In the genomic region with DNA sequence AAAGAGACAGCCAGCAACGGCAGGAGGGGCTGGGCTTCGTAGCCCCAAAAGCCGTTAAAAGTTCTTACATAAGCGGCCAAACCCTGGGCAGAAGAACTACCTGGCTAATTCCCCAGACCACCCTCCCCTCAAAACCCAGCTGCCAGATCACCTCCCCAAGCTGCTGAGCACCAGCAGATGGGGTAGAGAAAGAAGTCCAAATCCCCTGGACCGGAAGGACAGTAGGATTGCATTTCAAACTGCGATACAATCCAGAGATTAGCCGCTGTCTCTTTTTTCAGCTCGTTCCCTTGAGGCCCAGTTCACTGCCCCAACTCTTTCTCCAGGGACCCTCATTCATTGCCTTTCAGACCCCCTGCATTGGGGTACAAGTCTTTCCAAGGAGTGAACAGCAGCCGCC, we compare ENCODE assay signal across 9 mouse cellular contexts. TPM values are rescaled to one million over a fixed set of nuclear protein-coding genes. Genes with fewer than 3 reads are reported as not detected.
DNase-seq lines count a peak whose midpoint lies in the region; ATAC-seq and TF ChIP-seq lines count a peak whose summit lies in the region.
"Had no signal": no experiment of that assay in that cellular context is flagged by ENCODE, and none has a peak within 500 bp of the region (broad histone marks: within the 10 kb centered on the region; RNA-seq: fewer than 3 reads in every experiment).

No protein-coding gene starts in this region.

- H3K27me3 ChIP-seq in erythroblast, embryonic 14.5 days (ENCODE audit: control insufficient read depth) = peaks cover 55% of the 10 kb centered on the region
- no peaks in the 10 kb centered on the region; the same call in 1 of the 2 replicates for H3K27me3 ChIP-seq in testis, adult 2 months (ENCODE audit: control insufficient read depth, insufficient read depth, low read length)
- H3K27me3 ChIP-seq in liver, embryonic 11.5 days (replicated peaks; ENCODE audit: control insufficient read depth, insufficient read depth, low read length) = peaks cover 19% of the 10 kb centered on the region
- no peaks in the 10 kb centered on the region for H3K27me3 ChIP-seq in stomach, embryonic 15.5 days (replicated peaks)

- peaks cover 30% of the 10 kb centered on the region for H3K4me1 ChIP-seq in erythroblast, embryonic 14.5 days (ENCODE audit: control insufficient read depth)
- peaks cover 21% of the 10 kb centered on the region for H3K4me1 ChIP-seq in testis, adult 2 months (ENCODE audit: control insufficient read depth, insufficient read depth, low read length)
- H3K4me1 ChIP-seq in liver, embryonic 11.5 days (replicated peaks; ENCODE audit: control insufficient read depth, insufficient read depth, low read length) = peaks cover 23% of the 10 kb centered on the region
- peaks cover 30% of the 10 kb centered on the region for H3K4me1 ChIP-seq in stomach, embryonic 15.5 days

- TF ChIP-seq CTCF in testis, adult 2 months (IDR thresholded peaks at IDR 0.05; ENCODE audit: control insufficient read depth, insufficient read depth, insufficient replicate concordance, low read depth, low read length) = no peak

- 24% methylated on average over 9 of the region's 9 CpGs for WGBS in liver, embryonic 11.5 days
- 25% methylated on average over 9 of the region's 9 CpGs for WGBS in stomach, embryonic 15.5 days

- no peaks in the 10 kb centered on the region for H3K36me3 ChIP-seq in erythroblast, embryonic 14.5 days (ENCODE audit: control insufficient read depth)
- no peaks in the 10 kb centered on the region for H3K36me3 ChIP-seq in testis, adult 2 months (ENCODE audit: control insufficient read depth, insufficient read depth, low read length)
- no peaks in the 10 kb centered on the region for H3K36me3 ChIP-seq in liver, embryonic 11.5 days (ENCODE audit: control insufficient read depth, insufficient read depth, low read length)
- no peaks in the 10 kb centered on the region for H3K36me3 ChIP-seq in stomach, embryonic 15.5 days

- H3K4me2 ChIP-seq in liver, embryonic 11.5 days = peak overlapping the region; percentile 91
- H3K4me2 ChIP-seq in stomach, embryonic 15.5 days = peak overlapping the region; percentile 99

- H3K4me3 ChIP-seq in erythroblast, embryonic 14.5 days (replicated peaks) = peak overlapping the region; percentile 61
- peak overlapping the region; percentile 75 for H3K4me3 ChIP-seq in testis, adult 2 months (ENCODE audit: control insufficient read depth, low read depth, low read length)
- peak overlapping the region; percentile 67 for H3K4me3 ChIP-seq in liver, embryonic 11.5 days (ENCODE audit: low read depth, low read length)
- peak overlapping the region; percentile 68 for H3K4me3 ChIP-seq in stomach, embryonic 15.5 days (replicated peaks)

- DNase-seq in testis, postnatal 14 days (ENCODE audit: low spot score) = no peak
- no peak for DNase-seq in liver, embryonic 11.5 days (ENCODE audit: low spot score)
- no peak for DNase-seq in left cerebral cortex, adult 8-10 months (ENCODE audit: low spot score in 2 of 2)
- DNase-seq in gastrocnemius, adult 18-20 months (ENCODE audit: low spot score) = no peak

- H3K27ac ChIP-seq in testis, adult 2 months (ENCODE audit: control insufficient read depth, insufficient read depth, low read depth, low read length) = no peak overlapping the region
- no peak overlapping the region for H3K27ac ChIP-seq in liver, embryonic 11.5 days (ENCODE audit: low read depth, low read length)
- H3K27ac ChIP-seq in stomach, embryonic 15.5 days = no peak overlapping the region

- no peak overlapping the region for H3K9ac ChIP-seq in liver, embryonic 11.5 days (ENCODE audit: low read depth, low read length)
- H3K9ac ChIP-seq in stomach, embryonic 15.5 days = peak overlapping the region; percentile 57; the same call in 1 of the 2 replicates

- H3K9me3 ChIP-seq in erythroblast, embryonic 14.5 days (ENCODE audit: control insufficient read depth, low read length) = no peaks in the 10 kb centered on the region
- no peaks in the 10 kb centered on the region for H3K9me3 ChIP-seq in liver, embryonic 11.5 days (ENCODE audit: control insufficient read depth, low read length)
- no peaks in the 10 kb centered on the region for H3K9me3 ChIP-seq in stomach, embryonic 15.5 days

- TF ChIP-seq POLR2A in testis, adult 2 months (IDR thresholded peaks at IDR 0.05; ENCODE audit: control insufficient read depth, low read depth, low read length) = no peak

- ATAC-seq in erythroblast, adult 5-6 weeks (replicated peaks; ENCODE audit: low FRiP score, poor library complexity, severe bottlenecking) = no peak
- ATAC-seq in liver, embryonic 11.5 days (replicated peaks; ENCODE audit: low FRiP score) = no peak
- ATAC-seq in stomach, embryonic 15.5 days (ENCODE audit: insufficient read depth, low FRiP score, low read depth) = no peak

RNA-seq across cellular contexts. Expression of gene Impdh1, which starts 1.0 kb away (rescaled TPM):
- polyA plus RNA-seq in erythroblast, embryonic 14.5 days (2012) = 1.7 and 1.8 TPM in 2 replicates
- total RNA-seq in erythroblast, adult 5-6 weeks (2015; ENCODE audit: low replicate concordance) = 9.6 and 12.3 TPM in 2 replicates
- total RNA-seq in erythroblast, adult 5-6 weeks (2017; ENCODE audit: low replicate concordance) = 11.2 and 34.7 TPM in 2 replicates
- polyA plus RNA-seq in testis, adult 2 months (2012; rRNA removed) = 6.1 and 7.7 TPM in 2 replicates
- 26.5 and 26.7 TPM in 2 replicates for polyA plus RNA-seq in liver, embryonic 11.5 days (2014; fragmentation: Nextera tagmentation; extraction: Ambion mirVana)
- polyA plus RNA-seq in stomach, embryonic 15.5 days (2015; fragmentation: Nextera tagmentation; extraction: Ambion mirVana) = 45.8 and 46.0 TPM in 2 replicates
- total RNA-seq in left cerebral cortex, adult 8-10 months (2022) = 10 to 100 TPM; 52.5 to 72.2 (median 59.0) TPM
- 10 to 100 TPM in 1 of 2 experiments, 1 to 10 TPM in 1; 9.2 to 12.8 TPM for total RNA-seq in gastrocnemius, adult 18-20 months (2021)

RNA-seq across cellular contexts. Expression of gene Prrt4, which starts 35.8 kb away (rescaled TPM):
- polyA plus RNA-seq in erythroblast, embryonic 14.5 days (2012) = 0.02 TPM in 1 of 2 replicates, not detected in the other
- total RNA-seq in erythroblast, adult 5-6 weeks (2015; ENCODE audit: low replicate concordance) = not detected in 2 replicates
- total RNA-seq in erythroblast, adult 5-6 weeks (2017; ENCODE audit: low replicate concordance) = not detected in 2 replicates
- 0.48 and 0.57 TPM in 2 replicates for polyA plus RNA-seq in testis, adult 2 months (2012; rRNA removed)
- 0.34 and 0.55 TPM in 2 replicates for polyA plus RNA-seq in liver, embryonic 11.5 days (2014; fragmentation: Nextera tagmentation; extraction: Ambion mirVana)
- 0.58 and 0.68 TPM in 2 replicates for polyA plus RNA-seq in stomach, embryonic 15.5 days (2015; fragmentation: Nextera tagmentation; extraction: Ambion mirVana)
- total RNA-seq in left cerebral cortex, adult 8-10 months (2022) = 1 to 10 TPM; 3.8 to 4.7 (median 4.4) TPM
- total RNA-seq in gastrocnemius, adult 18-20 months (2021) = under 1 TPM; 0.30 to 1.00 TPM
- total RNA-seq: common myeloid progenitor, adult 5-6 weeks had no signal

RNA-seq across cellular contexts. Expression of gene Rbm28, which starts 50.4 kb away (rescaled TPM):
- 0.50 and 0.55 TPM in 2 replicates for polyA plus RNA-seq in erythroblast, embryonic 14.5 days (2012)
- total RNA-seq in erythroblast, adult 5-6 weeks (2015; ENCODE audit: low replicate concordance) = 9.0 and 18.8 TPM in 2 replicates
- 8.7 and 13.4 TPM in 2 replicates for total RNA-seq in erythroblast, adult 5-6 weeks (2017; ENCODE audit: low replicate concordance)
- polyA plus RNA-seq in testis, adult 2 months (2012; rRNA removed) = 27.1 and 27.5 TPM in 2 replicates
- polyA plus RNA-seq in liver, embryonic 11.5 days (2014; fragmentation: Nextera tagmentation; extraction: Ambion mirVana) = 48.4 and 54.6 TPM in 2 replicates
- polyA plus RNA-seq in stomach, embryonic 15.5 days (2015; fragmentation: Nextera tagmentation; extraction: Ambion mirVana) = 27.6 and 28.1 TPM in 2 replicates
- total RNA-seq in left cerebral cortex, adult 8-10 months (2022) = 10 to 100 TPM; 29.5 to 37.0 (median 34.2) TPM
- 10 to 100 TPM; 12.9 to 15.2 TPM for total RNA-seq in gastrocnemius, adult 18-20 months (2021)

RNA-seq across cellular contexts. Expression of gene Hilpda, which starts 57.1 kb away (rescaled TPM):
- 0.76 and 0.80 TPM in 2 replicates for polyA plus RNA-seq in erythroblast, embryonic 14.5 days (2012)
- total RNA-seq in erythroblast, adult 5-6 weeks (2015; ENCODE audit: low replicate concordance) = 0.96 and 2.7 TPM in 2 replicates
- total RNA-seq in erythroblast, adult 5-6 weeks (2017; ENCODE audit: low replicate concordance) = 2.0 TPM in 1 of 2 replicates, not detected in the other
- polyA plus RNA-seq in testis, adult 2 months (2012; rRNA removed) = 54.0 and 56.2 TPM in 2 replicates
- 34.2 and 35.3 TPM in 2 replicates for polyA plus RNA-seq in liver, embryonic 11.5 days (2014; fragmentation: Nextera tagmentation; extraction: Ambion mirVana)
- 34.6 and 37.4 TPM in 2 replicates for polyA plus RNA-seq in stomach, embryonic 15.5 days (2015; fragmentation: Nextera tagmentation; extraction: Ambion mirVana)
- total RNA-seq in left cerebral cortex, adult 8-10 months (2022) = 1 to 10 TPM; 5.2 to 8.6 (median 6.1) TPM
- total RNA-seq in gastrocnemius, adult 18-20 months (2021) = 1 to 10 TPM; 2.4 to 3.7 TPM

Comparison
In these comparisons a context has a peak if more than half of its experiments do, and no peak if none do; other contexts are left out.
1. RNA of gene Rbm28, which starts 50.4 kb away (polyA plus RNA-seq): 48.4 to 54.6 TPM in liver, embryonic 11.5 days, 27.6 to 28.1 TPM in stomach, embryonic 15.5 days and 27.1 to 27.5 TPM in testis, adult 2 months; 0.50 to 0.55 TPM in erythroblast, embryonic 14.5 days; every median in the first group is over 10 times any median in the second.
2. Peak in every context shown above with its lines, with median percentiles within 50 percentile points of each other: H3K4me3 ChIP-seq.